Mouse (Mus musculus) forebrain, embryonic 11.5 days (tissue): ENCODE measurements around the gene Clgn. TPM values are rescaled to one million over a fixed set of nuclear protein-coding genes. Genes with fewer than 3 reads are reported as not detected.
A peak's percentile ranks its signal among the peaks of the same experiment; 100 is the strongest.

Experiments
- ATAC-seq: fragments of 200-750 bp; cut with Nextera tagmentation; replicated peaks from 2 replicates; pipeline ENCODE4 v1.8.0; 2017; ENCODE audit warnings: moderate TSS enrichment; ENCODE audit not compliant: low FRiP score
- DNase-seq: peaks from one replicate; pipeline ENCODE4 v3.0.0-alpha.2; 2017; ENCODE audit warnings: low spot score
- H3K27ac ChIP-seq: fragments of 300-500 bp; sonication (generic); 2 replicates; pipeline ENCODE4 v1.5.1; 2014; ENCODE audit warnings: low read depth, low read length
- H3K27me3 ChIP-seq: fragments of 300-500 bp; sonication (generic); 2 replicates; pipeline ENCODE4 v1.6.1; 2014; ENCODE audit warnings: mild to moderate bottlenecking, low read length, mixed read lengths; ENCODE audit not compliant: control insufficient read depth, insufficient read depth
- H3K36me3 ChIP-seq: fragments of 300-500 bp; sonication (generic); 2 replicates; pipeline ENCODE4 v1.6.1; 2014; ENCODE audit warnings: mild to moderate bottlenecking, low read length, moderate library complexity, mixed read lengths; ENCODE audit not compliant: control insufficient read depth, insufficient read depth
- H3K4me1 ChIP-seq: fragments of 300-500 bp; sonication (generic); replicated peaks from 2 replicates; pipeline ENCODE4 v1.6.1; 2014; ENCODE audit warnings: low read length, mixed read lengths; ENCODE audit not compliant: control insufficient read depth, insufficient read depth
- H3K4me2 ChIP-seq: fragments of 300-500 bp; sonication (generic); 2 replicates; pipeline ENCODE4 v1.6.1; 2014; ENCODE audit warnings: low read depth, mild to moderate bottlenecking, low read length, moderate library complexity, mixed read lengths; ENCODE audit not compliant: severe bottlenecking
- H3K4me3 ChIP-seq: fragments of 300-500 bp; sonication (generic); 2 replicates; pipeline ENCODE4 v1.5.1; 2014; ENCODE audit warnings: low read depth, low read length
- H3K9ac ChIP-seq: fragments of 300-500 bp; sonication (generic); 2 replicates; pipeline ENCODE4 v1.6.1; 2014; ENCODE audit warnings: low read length
- H3K9me3 ChIP-seq: fragments of 300-500 bp; sonication (generic); 2 replicates; pipeline ENCODE4 v1.6.1; 2016; ENCODE audit warnings: low read length, mixed read lengths; ENCODE audit not compliant: control insufficient read depth
- WGBS: fragments of 180-500 bp; shearing (Covaris S2); extraction: QIAGEN DNeasy Blood & Tissue Kit; methylation state at CpG from one replicate; pipeline ENCODE4 v1.1.7; 2014; 5-methylcytosine and 5-hydroxymethylcytosine counted together
- polyA plus RNA-seq: library from polyadenylated mRNA; unstranded; fragments of >200 nt; fragmentation: Nextera tagmentation; extraction: Ambion mirVana; gene quantifications from 2 replicates; pipeline ENCODE4 v1.2.1, GENCODE M21; 2014

Gene Clgn
- 6.0 and 6.3 TPM in 2 replicates for polyA plus RNA-seq

DNA sequence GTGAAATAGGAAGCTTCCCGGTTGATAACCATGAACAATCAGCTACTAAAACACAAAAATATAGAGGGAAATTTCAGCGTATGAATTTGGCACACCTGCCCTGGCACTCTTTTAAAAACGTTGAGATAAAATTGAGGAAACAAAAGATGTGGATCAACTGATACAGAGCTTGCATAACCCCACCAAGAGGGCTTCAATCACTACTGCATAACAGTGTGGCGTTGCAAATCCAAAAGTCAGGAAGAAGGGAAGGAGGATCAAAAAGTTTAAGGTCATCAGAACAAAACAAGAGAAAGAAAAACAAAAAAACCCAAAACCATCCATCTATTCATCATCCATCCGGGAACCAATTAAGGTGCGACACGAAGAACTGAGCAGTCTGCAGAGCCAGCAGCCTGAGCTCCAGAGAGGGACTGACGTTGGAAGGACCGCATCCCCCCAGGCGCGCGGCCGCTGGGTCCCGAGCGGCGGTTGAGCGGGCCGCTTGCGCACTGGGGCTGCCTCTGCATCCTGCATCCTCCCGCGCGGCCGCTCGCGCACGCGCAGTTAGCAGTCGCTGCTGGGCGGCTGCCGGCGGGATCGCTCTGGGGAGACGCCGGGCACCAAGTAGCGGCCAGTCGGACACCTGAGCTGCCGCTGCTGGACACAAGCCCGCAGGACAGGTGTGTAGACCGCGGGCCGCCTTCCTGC, at the start of gene Clgn:
Gene Clgn (plus strand): TSS at position 552 of the 690 bp plus-strand sequence.
- peak within 1 kb of the TSS; percentile 76 for H3K9ac ChIP-seq
- H3K36me3 ChIP-seq, result no peaks in the 10 kb centered on the region
- no peaks in the 10 kb centered on the region for H3K9me3 ChIP-seq
- peak within 1 kb of the TSS; percentile 60 for H3K4me3 ChIP-seq
- H3K27ac ChIP-seq, result no peak within 1 kb of the TSS
- H3K4me1 ChIP-seq, result peaks cover 2% of the 10 kb centered on the region; the same call in 1 of the 2 replicates
- DNase-seq, result peak; percentile 90
- ATAC-seq, result peak; percentile 95
- WGBS, result 4% methylated on average over 41 of the region's 41 CpGs
- H3K4me2 ChIP-seq, result peak within 1 kb of the TSS; percentile 92
- H3K27me3 ChIP-seq, result peaks cover 7% of the 10 kb centered on the region; the same call in 1 of the 2 replicates

DNA sequence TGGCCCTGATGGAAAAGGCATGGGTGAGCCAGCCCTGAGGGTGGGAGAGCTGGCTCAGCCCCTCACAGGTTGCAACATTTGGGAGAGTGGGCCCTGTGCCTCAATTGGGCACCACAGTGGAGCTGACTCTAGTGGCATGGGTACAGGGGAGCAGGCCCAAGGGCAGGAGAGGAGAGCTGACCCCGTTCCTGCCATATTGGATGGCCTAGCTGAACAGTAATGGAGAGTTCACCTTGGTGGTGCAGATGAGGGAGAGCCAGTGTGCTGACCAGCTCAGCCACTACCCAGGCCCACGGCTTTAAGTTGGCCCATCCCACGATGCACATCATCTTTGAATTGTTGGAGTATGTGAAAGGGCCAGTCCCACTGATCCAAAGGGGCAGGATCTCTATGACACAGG, 47.6 kb upstream of the Clgn start:
- H3K27ac ChIP-seq, result no peak overlapping the region
- WGBS, result 80% methylated on average over 3 of the region's 3 CpGs
- H3K9ac ChIP-seq, result no peak overlapping the region
- H3K4me1 ChIP-seq, result no peaks in the 10 kb centered on the region
- ATAC-seq (no peak), DNase-seq (no peak)
- no peaks in the 10 kb centered on the region for H3K27me3 ChIP-seq
- H3K9me3 ChIP-seq, result no peaks in the 10 kb centered on the region
- no peak overlapping the region for H3K4me3 ChIP-seq
- H3K36me3 ChIP-seq, result no peaks in the 10 kb centered on the region
- H3K4me2 ChIP-seq, result no peak overlapping the region

DNA sequence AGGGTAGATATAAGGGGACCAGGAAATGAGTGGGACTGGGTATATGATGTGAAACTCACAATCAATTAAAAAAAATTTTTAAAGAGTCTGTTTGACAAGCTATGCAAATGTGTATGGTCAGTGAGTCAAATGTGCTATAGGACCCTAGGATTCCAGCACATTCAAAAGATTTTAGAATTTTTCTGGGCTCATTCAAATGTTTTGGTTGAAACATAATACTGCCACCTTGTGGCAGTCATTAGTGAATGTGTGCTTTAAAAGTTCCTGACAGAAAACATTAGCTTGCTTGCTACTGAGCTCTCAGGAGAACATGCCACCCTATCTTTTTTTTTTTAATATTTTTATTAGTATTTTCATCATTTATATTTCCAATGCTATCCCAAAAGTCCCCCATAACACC, 47.0 kb upstream of the Clgn start:
- Histone ChIP-seq H3K27ac (no peak overlapping the region), H3K4me2 (no peak overlapping the region), H3K9ac (no peak overlapping the region), H3K4me1 (no peaks in the 10 kb centered on the region), H3K9me3 (no peaks in the 10 kb centered on the region), H3K36me3 (no peaks in the 10 kb centered on the region), H3K27me3 (no peaks in the 10 kb centered on the region), H3K4me3 (no peak overlapping the region)
- 0 out of 2 replicates have a peak, but pooled peaks have one; percentile 7 for ATAC-seq
- no peak for DNase-seq

DNA sequence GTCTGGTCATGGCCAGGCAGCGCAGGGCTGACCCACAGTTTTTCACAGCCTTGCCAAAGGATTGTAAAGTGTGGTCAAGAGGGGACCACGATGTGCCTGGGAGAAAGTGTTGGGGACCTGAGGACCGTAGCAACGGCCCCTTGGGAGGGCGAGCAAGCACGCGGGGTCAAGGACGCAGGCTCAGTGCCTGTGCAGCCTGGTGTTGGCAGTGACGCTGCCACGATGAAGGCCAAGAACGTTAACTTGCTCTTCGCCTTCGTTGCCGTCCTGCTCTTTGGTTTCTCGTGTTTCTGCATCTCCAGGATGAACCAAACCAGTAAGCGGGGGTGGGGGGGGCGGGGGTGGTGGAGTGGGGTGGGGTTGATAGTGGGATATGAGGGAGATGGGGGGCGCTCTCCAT, 41.4 kb upstream of the Clgn start, which contains the start of gene Mgat4d:
Gene Mgat4d (plus strand): TSS at position 209 of the 400 bp plus-strand sequence.
- Histone ChIP-seq H3K36me3 (no peaks in the 10 kb centered on the region), H3K4me1 (no peaks in the 10 kb centered on the region), H3K27ac (no peak within 1 kb of the TSS), H3K4me3 (no peak within 1 kb of the TSS), H3K27me3 (no peaks in the 10 kb centered on the region), H3K4me2 (no peak within 1 kb of the TSS), H3K9me3 (no peaks in the 10 kb centered on the region), H3K9ac (no peak within 1 kb of the TSS)
- ATAC-seq, result no peak
- no peak for DNase-seq
- WGBS, result 79% methylated on average over 17 of the region's 18 CpGs

DNA sequence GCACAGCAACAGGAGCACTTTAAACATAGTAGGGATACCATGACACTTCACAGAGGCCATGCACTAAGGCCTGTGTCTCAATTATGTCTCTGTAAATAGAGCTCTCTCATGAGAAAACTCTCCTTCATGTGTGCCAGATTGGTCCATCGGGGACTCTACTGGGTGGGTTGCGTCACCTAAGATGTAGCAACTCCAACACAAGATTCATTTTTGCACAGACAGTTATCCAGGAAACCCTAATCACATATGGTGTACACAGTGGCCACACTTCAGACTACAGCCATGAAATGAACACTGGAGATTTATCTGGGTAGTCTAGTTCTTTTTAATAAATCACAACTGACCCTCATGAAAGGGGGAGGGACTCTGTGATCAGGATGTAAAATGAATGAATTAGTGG, 38.4 kb upstream of the Clgn start:
- Histone ChIP-seq H3K4me1 (no peaks in the 10 kb centered on the region), H3K9me3 (no peaks in the 10 kb centered on the region), H3K4me3 (no peak overlapping the region), H3K9ac (no peak overlapping the region), H3K36me3 (no peaks in the 10 kb centered on the region), H3K27me3 (no peaks in the 10 kb centered on the region), H3K27ac (no peak overlapping the region), H3K4me2 (no peak overlapping the region)
- DNase-seq (no peak), ATAC-seq (no peak)
- 94% methylated on average over 2 of the region's 2 CpGs for WGBS

DNA sequence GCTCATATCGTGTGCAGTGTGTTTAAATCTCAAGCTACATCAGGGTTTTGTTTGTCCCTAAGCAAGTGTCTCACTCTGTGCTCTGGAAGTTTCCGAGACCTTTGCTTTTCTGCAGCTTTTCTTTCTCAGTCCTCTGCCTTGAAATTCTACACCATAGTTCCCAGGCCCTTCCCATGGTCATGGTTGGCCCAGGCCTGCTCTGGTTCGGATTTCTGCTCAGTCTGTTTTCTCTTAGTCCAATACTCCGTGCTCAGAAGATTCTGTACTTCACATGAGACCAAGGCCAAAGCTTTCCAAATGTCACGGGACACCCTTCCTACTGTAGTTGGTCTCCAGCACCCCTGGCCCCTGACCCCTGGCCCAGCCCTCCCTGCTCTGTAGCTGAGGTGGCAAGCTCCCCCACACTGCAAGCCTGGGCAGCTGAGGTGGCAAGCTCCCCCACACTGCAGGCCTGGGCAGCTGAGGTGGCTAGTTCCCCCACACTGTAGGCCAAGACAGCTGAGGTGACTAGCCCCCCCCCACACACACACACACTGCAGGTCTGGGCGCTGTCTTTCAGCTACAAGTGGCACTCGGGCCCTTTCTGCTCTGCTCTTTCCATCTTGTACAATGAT, 26.4 kb upstream of the Clgn start:
- Histone ChIP-seq H3K27ac (no peak overlapping the region), H3K4me2 (no peak overlapping the region), H3K9me3 (no peaks in the 10 kb centered on the region), H3K27me3 (no peaks in the 10 kb centered on the region), H3K4me3 (no peak overlapping the region), H3K36me3 (no peaks in the 10 kb centered on the region), H3K9ac (no peak overlapping the region), H3K4me1 (no peaks in the 10 kb centered on the region)
- ATAC-seq (no peak), DNase-seq (no peak)
- 67% methylated on average over 7 of the region's 7 CpGs for WGBS

DNA sequence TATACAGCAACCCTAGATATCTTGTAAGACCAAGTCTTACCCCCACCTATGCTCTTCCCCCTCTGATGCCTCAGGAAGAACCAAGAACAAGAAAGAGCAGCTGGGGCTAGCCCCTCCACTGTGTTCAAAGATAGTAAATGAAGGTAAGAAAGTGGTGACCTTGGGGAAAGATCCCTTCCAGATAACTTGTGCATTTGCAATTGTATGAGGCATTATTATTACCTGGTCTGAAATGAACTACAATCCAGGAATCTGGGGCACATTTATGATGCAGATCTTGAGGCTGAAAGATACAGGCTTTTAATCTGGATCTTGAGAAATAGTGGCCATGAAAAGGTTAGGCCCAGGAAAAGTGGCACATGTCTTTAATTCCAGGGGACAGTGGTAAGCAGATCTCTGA, 12.4 kb upstream of the Clgn start:
- Histone ChIP-seq H3K36me3 (no peaks in the 10 kb centered on the region), H3K4me3 (no peak overlapping the region), H3K4me1 (no peaks in the 10 kb centered on the region), H3K27me3 (no peaks in the 10 kb centered on the region), H3K9me3 (no peaks in the 10 kb centered on the region), H3K27ac (no peak overlapping the region), H3K4me2 (no peak overlapping the region), H3K9ac (no peak overlapping the region)
- no peak for ATAC-seq
- DNase-seq, result no peak

DNA sequence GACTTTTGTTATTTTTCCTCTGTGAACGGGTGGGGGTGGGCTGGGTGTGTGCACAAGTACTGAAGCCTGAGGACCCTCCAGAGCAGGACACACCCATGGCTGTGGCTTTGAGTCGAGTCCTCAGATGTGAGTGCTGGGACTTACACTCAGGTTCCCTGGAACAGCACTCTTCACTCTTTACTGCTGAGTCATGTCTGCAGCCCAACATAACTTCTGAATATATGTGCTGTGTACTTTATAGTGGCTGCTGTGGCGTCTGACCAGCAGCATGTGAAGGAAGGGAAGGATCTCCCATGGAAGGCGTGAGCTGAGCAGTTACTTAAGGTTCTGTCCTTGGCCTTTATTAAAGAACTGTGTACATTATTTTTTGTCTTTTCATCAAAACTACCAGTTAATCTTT, 9.5 kb upstream of the Clgn start:
- no peak for ATAC-seq
- no peaks in the 10 kb centered on the region for H3K4me1 ChIP-seq
- H3K27ac ChIP-seq, result no peak overlapping the region
- WGBS, result 75% methylated on average over 4 of the region's 4 CpGs
- H3K4me2 ChIP-seq, result no peak overlapping the region
- no peak overlapping the region for H3K9ac ChIP-seq
- H3K9me3 ChIP-seq, result no peaks in the 10 kb centered on the region
- no peak overlapping the region for H3K4me3 ChIP-seq
- no peaks in the 10 kb centered on the region for H3K27me3 ChIP-seq
- no peak for DNase-seq
- no peaks in the 10 kb centered on the region for H3K36me3 ChIP-seq

DNA sequence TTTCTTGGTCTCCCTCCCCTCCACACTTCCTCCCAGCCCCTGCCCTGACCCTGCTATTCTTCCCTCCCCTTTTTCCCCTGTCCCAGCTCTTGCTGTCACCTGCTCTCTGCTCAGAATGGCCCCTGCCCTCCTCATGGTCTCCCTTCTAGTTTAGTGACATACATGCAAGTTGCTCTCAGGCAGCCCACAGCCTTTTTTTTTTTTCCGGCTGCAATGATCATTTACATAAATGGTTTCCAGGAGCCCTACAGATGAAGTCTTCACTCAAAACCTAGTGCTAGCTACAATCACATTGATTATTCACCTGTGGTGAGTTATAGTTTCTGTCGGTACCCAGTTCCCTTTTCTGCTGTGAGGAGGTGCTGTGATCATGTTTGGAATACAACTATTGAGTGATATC, 8.7 kb upstream of the Clgn start:
- no peaks in the 10 kb centered on the region for H3K9me3 ChIP-seq
- H3K36me3 ChIP-seq, result no peaks in the 10 kb centered on the region
- DNase-seq (no peak), ATAC-seq (no peak)
- no peak overlapping the region for H3K4me3 ChIP-seq
- H3K27ac ChIP-seq, result no peak overlapping the region
- H3K4me1 ChIP-seq, result no peaks in the 10 kb centered on the region
- H3K9ac ChIP-seq, result no peak overlapping the region
- H3K27me3 ChIP-seq, result no peaks in the 10 kb centered on the region
- H3K4me2 ChIP-seq, result no peak overlapping the region
- 84% methylated on average over 2 of the region's 2 CpGs for WGBS
